Mouse (Mus musculus): ENCODE measurements around the gene Szt2.
A peak's percentile ranks its signal among the peaks of the same experiment; 100 is the strongest.

The Szt2 gene

DNA sequence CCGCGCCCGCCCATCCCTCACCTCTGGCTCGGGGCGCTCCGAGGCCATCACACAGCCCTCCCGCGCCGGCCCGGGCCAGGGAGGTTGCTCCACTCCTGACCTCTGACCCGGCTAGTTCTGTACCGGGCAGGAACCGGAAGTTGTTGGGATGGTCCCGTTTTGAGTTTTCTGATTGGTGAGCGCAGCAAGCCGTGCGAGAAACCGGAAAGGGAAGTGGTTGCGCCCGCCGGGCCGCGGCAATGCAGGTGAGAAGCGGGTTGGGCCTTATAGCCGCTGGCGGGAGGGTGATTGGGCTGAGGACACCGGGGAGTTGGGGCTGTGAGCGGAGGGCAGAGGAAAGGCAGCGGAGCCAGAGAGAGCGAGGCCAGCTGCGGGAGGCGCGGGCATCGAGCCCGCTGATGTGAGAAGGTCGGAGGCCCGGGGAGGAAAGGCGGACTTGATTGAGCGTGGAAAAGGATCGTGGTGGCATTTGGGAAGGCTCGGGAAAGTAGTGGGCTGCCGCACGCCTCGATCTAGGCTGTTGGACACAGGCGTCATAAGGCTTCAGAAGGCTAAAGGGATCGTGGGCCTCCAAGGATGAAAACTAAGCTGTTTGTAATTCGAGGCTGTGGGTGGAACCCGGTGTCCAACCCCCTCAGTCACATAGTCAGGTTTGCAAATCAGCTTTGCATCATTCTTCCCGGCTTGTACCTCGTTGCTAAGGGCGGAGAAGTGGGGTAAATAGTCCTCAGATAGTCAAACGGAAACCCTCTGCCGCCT lies at the start of gene Szt2, which contains the start of gene Med8:
Szt2 (minus strand) TSS at position 132 of the 759 bp plus-strand sequence.
Med8 (plus strand) TSS at position 196 of the 759 bp plus-strand sequence.
- peak; percentile 96 for DNase-seq (ENCODE audit: low read depth, low spot score)

DNA sequence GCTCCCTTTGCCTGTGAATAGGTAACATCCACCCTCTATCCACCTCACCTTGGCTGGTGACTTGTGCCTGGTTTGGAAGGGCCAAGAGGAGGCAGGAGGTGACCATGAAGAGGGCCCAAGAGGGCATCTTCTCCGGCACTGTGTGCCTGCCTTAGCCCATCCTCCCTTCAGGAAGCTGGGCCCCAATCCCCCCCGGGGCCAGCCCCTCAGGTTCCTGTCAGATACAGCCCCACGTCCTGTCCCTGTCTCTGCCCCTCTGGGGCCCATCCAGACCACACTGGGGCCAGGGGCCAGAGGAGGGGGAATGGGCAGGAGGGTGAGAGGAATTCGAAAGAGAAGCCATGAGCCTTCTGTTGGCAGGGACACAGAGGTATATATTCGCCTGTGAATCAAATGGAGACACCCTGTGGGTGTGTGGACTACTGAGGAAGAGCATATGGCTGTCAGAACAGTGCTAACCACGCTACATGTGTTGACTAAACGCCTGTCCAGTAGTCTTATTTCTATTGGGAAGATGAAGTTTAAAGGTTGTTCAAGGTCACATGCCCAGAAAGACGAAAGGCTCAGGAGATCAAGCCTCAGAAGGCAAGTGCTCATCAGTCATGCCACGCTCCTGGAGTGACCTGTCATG lies 48.4 kb upstream of the Szt2 start, which contains the start of gene Mpl:
Mpl (minus strand) TSS at position 169 of the 631 bp plus-strand sequence.
- DNase-seq (ENCODE audit: low read depth, low spot score) = no peak

DNA sequence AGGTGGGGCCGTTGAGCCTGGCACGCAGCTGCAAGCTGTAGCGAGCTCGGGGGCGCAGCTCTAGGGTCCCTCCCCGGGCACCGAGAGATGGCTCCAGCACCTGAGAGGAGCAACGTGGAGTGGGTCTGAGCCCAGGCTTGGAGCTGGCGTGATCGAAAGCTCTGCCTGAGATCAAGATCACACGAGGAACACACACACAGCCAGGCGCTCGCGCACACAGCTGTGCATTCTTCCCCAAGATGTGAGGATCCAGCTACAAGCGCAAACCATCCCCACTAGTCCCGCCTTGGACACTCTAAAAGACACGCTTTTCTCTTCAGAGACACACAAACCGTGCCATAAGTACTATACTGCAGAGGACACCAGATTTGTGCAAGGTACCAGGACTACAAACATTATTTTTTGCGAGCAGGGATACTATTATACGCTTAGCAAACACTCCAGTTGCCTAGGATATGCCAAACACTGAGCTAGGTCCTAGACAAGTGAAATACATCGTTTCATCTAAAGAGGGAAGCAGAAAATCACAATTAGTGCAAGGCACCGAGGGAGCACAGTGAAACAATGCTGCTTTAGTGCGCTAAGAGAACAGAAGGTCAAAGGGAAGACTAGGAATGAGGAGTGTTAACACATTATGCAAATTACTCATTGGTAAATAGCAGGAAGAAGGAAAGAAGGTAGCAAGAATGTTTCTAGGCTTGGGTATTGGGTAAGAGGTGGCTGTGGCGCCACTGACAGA lies 37.5 kb upstream of the Szt2 start:
- DNase-seq (ENCODE audit: low read depth, low spot score) = no peak

DNA sequence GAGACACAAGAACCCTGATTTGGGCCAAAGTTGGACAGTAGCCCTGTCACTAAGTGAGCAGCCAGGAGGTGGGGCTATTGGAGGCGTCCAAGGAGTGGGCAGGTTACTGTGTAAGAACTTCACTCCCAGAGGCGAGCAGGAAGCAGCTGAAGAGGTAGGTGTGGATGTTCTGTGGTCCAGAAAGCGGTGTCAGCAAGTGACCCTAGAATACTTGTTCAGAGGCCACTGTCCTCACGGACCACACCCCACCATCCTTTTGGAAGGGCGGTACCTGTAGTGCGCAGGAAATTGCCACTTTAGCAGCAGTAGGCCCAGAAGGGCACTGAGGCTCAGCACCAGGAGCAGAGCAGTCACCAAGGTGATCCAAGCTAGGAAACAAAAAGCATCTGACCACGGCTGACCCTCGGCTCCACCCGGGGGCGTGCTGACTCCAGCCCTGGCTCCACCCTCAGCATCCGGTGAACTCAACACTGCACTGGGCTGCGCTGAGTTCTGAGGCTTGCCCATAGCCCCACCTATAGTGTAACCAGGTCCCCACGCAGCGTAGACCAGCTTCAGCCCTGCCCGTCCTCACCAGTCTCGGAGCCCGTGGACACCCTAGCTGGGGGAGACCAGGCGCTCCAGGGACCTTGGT lies 36.8 kb upstream of the Szt2 start:
- DNase-seq (ENCODE audit: low read depth, low spot score) = no peak

DNA sequence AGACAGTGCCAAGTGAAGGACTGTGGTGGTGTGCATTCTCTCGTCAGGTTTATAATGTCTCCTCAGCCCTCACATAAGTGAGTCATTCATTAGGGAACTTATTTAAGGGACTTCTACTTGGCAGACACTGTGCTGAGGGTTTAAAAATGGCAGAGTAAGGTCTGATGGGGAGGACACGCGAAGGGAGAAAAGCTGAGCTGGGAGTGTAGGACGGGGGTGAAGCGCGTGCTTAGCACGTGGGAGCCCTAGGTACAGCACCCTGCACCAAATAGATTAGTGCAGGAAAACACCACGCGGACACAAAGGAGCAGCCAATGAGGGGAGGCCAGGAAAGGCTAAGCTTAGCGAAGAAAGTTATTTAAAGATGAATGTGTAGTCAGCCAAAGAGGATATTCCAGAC lies 36.0 kb upstream of the Szt2 start:
- no peak for DNase-seq (ENCODE audit: low read depth, low spot score)

DNA sequence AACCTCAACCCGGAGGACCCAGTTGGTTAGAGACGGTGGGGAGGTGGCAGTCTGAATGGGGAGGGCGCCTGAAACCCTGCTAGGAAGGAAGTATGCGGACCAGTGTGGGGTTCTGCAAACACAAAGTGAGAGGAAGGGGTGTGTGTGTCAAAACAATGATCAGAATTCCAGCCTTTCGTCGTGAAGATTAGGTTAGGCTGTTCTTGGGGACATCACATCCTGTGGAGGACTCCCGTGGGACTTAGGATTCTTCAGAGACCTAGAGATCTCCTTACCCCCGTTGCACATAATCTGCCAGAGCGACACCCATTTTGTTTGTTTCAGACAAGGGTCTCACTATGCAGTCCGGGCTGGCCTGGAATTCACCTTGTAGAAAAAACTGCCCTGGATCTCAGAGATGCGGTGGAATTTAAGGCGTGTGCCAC lies 28.8 kb upstream of the Szt2 start:
- peak; percentile 69 for DNase-seq (ENCODE audit: low read depth, low spot score)

DNA sequence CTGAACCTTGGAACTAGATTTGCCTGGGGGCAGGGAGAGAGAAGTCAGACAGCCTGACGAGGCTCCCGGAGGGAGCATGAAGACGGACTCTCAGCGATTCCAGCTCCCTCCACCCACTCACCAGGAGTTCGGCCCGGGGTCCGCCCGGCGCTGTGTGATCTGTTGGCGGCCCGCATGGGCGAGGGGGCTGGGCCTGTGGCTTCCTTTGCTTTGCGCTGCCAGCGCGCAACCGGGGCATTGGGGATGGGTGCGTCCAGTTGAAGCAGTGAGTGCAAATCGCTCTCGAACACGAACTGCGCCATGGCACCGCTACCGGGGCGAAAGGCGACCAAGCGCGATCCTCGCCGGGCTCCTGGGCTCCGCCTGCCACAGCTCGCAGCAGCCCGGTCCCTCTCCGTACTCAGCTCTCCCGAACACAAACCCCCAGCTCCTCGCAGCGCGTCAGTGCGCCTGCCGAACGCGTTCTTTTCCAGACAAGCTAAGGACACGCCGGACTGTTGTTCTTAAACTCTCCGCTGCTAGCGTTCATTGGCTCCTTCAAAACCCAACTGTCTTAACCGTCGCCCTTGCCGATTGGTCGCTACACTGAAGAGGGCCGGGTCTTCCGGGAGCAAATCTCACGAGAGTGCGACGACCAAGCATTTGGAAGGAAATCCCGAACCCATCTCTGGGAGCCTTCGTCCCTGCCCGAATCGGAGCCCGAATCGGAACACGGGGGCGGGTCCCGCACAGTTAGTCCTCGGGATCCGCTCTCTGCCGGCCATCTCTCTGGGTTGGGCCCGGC lies 27.9 kb upstream of the Szt2 start, which contains the start of gene Cdc20:
Cdc20 (minus strand) TSS at position 533 of the 784 bp plus-strand sequence.
- DNase-seq (ENCODE audit: low read depth, low spot score) = peak; percentile 96

DNA sequence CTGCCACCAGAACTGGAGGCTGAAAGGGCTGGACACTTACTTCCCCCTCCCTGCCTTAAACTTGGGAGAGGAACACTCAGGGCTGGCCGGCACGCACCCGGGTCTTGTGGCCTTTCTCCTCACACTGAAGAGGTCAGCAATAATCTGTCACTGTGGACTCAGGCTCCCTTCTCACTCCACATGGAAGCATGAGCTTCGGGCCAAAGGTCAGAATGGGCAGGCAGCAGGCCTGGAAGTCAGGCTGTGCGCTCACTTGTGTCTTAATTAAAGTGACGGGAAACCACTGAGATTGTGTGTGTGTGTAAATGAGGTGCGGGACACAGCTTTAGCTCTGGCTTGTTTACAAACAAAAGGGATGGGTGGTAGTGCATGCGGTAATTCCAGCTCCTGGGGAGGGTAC lies 23.3 kb upstream of the Szt2 start:
- DNase-seq (ENCODE audit: low read depth, low spot score) = no peak

DNA sequence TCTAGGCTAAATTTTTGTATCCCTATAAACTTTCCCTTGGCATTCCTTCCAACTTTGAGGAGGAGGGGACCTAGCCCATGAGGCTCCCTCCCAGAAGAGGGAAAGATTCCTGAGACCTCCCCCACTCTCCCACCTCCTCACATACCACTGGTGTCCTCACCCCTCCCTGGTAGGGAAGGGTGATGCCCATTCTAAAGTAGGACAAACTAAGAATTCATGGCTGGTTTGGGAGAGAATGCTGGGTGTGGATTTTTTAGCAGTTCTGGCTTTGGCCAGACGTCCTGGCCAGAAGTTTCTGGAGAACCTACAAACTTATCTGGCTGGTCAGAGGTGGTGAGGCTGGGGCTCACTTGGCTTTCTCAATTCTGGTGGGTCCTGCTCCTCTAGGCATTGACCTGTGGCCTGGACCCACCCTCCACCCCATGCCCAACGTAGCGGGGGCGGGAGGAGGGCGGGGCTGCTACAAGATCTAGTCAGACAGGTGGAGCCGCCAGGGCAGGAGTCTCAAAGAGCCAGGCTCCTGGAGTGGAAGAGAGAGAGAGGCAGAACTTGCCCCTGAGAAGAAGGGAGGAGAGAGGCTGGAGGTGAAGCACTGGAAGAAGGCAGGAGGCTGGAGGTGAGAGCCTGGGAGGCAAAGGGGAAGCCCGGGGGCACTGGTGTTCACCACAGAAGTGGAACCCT lies 20.3 kb upstream of the Szt2 start:
- peak; percentile 39 for DNase-seq (ENCODE audit: low read depth, low spot score)

DNA sequence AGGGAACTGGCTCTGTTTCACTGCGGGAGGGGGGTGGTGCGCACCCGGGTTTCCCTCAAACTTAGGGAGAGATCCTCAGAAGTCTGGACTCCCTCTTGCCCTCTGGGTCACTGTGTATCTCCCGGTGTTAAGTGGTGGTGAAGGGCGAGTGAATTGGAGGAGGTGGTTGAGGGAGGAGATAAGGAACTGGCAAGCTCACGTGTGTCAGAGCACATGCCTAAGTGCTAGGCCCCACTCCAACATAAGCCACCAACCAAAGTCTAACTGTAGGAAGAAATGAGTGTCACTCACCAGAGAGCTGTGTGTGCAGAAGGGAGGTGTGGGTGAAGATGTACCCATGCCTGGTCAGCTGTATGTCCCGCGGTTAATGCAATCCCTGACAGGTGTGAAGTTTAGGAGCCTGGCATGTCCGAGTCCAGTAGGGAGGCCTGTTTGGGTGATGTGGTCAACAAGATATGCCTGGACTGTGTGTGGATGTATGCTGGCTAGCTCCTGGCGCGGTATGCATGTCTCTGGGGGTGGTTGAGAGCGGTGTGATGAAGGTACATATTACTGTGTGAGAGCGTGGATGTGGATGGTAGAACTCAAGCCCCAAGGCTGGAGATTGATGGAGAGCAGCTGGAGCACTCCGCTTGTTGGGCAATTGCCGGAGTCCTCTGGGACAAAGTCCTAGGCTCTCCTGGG lies 19.6 kb upstream of the Szt2 start:
- DNase-seq (ENCODE audit: low read depth, low spot score) = peak; percentile 63

DNA sequence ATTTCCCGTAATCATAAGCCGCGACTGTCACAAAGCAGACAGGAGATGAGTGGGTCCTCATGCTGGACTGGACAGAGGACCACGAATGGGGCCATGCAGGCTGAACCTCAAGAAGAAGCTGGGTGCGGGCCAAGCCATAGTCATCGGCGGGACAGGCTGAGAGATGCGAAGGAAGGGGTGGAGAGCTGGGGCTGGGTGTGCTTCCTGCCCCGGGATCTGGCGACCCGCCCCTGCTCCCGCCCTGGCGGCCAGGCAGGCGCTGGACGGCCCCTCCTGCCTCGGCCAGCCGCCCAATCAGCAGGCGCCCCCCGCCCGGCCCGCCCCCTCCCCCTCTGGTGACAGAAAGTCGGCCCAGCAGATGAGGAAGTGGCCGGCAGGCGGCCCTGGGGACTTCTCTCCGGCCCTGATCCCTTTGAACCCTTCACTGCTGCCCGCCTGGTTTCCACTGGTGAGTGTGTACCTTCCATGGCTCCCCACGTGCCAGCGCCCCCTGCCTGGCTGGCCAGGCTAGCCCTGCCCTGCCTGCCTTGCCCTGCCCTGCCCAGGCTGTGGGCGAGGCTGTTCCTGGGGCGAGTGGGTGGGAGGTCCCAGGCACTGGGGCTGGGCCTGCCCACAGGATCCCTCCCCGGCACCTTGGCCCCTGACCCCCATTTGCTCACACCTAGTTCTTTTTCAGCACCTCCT lies 18.8 kb upstream of the Szt2 start, which contains the start of gene Elovl1:
Elovl1 (plus strand) TSS at position 326 of the 684 bp plus-strand sequence.
- peak; percentile 94 for DNase-seq (ENCODE audit: low read depth, low spot score)

DNA sequence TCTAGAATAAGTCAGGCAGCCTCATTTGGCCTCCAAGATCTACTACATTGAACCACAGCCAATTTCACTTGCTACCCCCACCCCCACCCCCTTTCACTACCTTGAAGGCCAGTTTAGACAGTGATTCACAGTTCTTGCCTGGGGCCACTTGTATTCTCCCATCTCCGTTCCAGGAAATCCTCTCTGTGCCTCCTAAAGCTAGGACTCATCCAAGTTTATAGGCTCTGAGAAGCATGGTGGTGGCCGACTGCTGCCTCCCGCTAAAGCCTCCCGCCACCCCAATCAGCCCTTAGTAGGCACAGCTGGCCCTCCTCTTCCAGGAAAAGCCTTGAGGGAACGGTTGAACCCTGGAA lies 18.3 kb upstream of the Szt2 start:
- DNase-seq (ENCODE audit: low read depth, low spot score) = peak; percentile 27

DNA sequence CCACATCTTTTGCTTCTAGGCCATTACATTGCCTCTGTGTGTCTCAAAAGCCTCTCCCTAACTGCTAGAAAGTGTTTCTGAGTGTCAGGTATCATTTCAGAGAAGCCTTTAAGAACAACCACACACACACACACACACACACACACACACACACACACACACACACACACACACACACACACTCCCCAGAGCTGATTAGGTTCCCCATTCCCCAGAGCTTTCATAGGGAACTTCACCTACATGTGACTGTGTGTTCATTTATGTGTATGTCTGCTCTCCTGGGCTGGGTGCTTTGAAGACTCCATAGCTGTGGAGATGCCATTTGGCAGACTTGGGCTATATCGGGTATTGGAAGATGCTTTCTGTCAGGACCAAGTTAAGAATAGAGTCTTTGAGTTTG lies 16.3 kb upstream of the Szt2 start:
- DNase-seq (ENCODE audit: low read depth, low spot score) = no peak

DNA sequence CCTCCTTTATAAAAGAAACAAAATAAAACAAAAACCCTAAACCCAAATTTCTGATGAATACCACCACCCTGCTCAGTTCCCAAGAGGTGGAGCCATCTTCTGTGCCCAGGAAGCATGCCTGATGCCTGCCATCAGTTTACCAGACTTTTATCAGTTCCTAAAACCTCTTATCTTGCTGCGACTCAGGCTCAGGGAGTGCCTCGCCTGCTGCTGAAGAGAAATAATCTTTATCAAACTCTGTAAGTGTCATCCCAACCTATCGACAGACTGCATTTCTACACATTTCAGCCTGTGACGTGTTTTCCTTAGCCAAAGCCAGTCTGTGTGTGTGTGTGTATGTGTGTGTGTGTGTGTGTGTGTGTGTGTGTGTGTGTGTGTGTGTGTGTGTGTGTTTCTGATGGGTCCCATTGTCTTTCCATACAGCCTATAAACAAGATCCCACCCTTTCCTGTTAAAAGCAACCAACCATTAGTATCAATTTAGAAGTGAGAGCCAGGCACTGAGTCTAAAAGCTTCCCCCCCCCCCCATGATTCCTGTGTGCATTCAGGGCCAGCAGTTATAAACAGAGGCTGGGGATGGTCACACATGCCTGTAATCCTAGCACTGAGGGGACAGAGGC lies 15.6 kb upstream of the Szt2 start:
- DNase-seq (ENCODE audit: low read depth, low spot score) = no peak

DNA sequence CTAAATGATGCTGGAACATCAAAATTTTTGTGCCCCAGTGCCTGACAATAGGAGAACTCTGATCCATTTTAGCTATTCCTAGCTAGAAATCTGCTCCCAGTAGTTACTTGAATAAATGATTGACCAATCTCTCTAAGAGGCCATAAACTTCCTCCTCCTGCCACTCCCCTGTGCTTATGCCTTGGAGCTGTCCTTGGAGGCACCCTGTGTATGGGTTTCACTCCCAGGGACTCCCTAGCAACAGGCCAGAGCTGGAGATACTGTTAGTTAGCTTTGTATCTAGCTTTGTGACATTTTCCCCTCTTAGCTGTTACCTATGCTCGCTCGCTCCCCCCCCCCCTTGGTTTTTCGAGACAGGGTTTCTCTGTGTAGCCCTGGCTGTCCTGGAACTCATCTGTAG lies 12.3 kb upstream of the Szt2 start:
- DNase-seq (ENCODE audit: low read depth, low spot score) = no peak

DNA sequence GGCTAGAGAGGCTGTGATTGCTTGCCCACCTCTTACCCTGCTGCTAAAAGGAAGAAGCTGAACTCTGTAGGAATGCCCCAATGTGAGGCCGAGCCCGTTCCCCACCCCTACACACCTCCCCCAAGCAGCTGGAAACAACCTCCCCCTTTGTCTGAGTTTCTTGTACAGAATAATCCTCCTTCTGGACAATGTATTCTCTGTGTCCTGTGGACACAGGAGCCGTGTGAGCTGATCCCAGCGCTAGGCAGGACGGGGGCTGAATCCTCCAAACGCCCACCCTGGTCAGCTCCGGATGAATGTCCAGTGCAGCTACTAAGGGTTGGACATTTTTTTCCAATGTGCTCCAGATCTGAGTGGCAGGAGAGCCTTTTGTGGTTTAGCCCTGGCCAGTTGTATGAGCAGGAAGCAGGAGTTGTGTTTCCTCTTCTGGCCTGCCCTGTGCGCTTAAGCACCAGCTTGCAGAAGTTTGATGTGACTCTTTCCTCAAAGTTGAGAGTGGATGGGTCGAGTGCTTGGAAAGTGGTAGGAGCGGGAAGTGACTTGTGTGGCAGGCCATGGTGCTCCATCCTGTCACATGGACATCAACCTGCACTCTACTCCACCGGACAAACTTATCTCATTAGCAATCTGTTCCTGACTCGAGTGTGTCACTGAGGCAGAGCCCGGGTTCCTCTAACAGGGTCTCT lies 8.2 kb upstream of the Szt2 start:
- DNase-seq (ENCODE audit: low read depth, low spot score) = no peak

DNA sequence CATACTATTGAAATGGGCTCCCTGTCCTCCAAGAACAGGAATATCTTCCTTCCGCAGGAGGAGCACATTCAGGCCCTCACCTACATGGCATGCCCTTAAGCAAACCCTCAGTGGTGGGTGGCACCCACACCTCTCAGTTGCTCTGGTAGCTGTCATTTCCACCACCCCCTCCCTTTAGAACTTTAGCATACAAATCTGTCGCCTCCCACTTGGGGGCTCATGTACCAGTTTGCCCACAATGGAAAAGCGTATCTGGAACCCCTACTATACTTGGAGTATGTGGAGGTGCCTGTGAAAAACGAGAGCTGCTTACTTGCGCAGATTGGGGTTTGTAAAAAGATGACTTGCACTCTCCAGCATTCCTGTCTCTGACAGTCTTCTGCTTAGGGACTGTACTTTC lies 7.3 kb upstream of the Szt2 start:
- DNase-seq (ENCODE audit: low read depth, low spot score) = no peak

DNA sequence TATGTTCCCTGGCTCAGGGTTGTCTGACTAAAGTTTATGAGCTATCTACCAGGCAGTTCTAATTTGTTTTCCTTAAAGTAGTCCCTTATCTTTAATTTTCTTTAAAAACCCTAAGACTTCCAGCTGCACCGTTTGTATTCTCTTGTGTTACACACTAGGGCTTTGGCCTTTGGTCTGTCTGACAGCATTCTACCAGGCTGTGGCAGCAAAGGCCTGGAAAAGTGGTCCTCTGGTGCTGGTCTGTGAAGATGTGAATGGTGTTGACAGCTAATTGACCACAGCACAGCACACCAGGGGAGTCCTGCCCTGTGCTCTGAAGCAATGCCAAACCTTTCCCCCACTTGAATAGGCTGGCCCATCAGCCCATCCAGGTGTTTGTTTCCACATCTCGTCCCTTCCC lies 6.7 kb upstream of the Szt2 start:
- no peak for DNase-seq (ENCODE audit: low read depth, low spot score)

Data from A20 (cell line).